Comparison of ENCODE assay signal across 31 mouse cellular contexts in the genomic region with DNA sequence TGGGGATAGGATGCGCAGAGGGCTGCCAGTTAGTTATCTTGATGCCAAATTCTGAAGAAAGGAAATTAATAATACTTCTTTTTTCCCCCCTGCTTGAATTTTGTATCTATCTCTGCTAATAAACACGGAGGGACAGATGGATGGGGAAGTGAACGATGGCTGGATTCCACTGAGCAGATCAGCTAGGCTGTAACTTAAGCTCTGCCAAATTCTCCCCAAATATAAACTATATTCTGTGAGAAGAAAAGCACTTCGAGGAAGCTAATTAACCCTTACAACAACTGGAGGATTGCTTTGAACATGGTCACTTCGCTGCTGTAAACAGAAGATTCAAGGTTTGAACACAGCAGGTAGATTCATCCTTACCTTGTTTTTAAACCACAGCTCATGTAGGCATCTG. TPM values are rescaled to one million over a fixed set of nuclear protein-coding genes. Genes with fewer than 3 reads are reported as not detected.
DNase-seq lines count a peak whose midpoint lies in the region; ATAC-seq and TF ChIP-seq lines count a peak whose summit lies in the region.
"Had no signal": no experiment of that assay in that cellular context is flagged by ENCODE, and none has a peak within 500 bp of the region (broad histone marks: within the 10 kb centered on the region; RNA-seq: fewer than 3 reads in every experiment).

No protein-coding gene starts in this region.

- H3K27me3 ChIP-seq in kidney, postnatal 0 days (ENCODE audit: insufficient read depth, low read length): no peaks in the 10 kb centered on the region
- H3K27me3 ChIP-seq in kidney, adult 2 months (replicated peaks; ENCODE audit: control insufficient read depth, insufficient read depth, low read length): peaks cover 3% of the 10 kb centered on the region
- H3K27me3 ChIP-seq in midbrain, embryonic 11.5 days (ENCODE audit: control insufficient read depth, insufficient read depth, low read length): peaks cover 63% of the 10 kb centered on the region
- peaks cover 62% of the 10 kb centered on the region for H3K27me3 ChIP-seq in midbrain, postnatal 0 days (ENCODE audit: insufficient read depth, low read length)
- peaks cover 35% of the 10 kb centered on the region for H3K27me3 ChIP-seq in intestine, postnatal 0 days (replicated peaks; ENCODE audit: control insufficient read depth, insufficient read depth, low read length)
- peaks cover 61% of the 10 kb centered on the region for H3K27me3 ChIP-seq in forebrain, embryonic 14.5 days (replicated peaks; ENCODE audit: control insufficient read depth, insufficient read depth, low read length)
- H3K27me3 ChIP-seq: CH12.LX had no signal

- no peaks in the 10 kb centered on the region for H3K4me1 ChIP-seq in kidney, postnatal 0 days (replicated peaks; ENCODE audit: insufficient read depth, low read length)
- H3K4me1 ChIP-seq in kidney, adult 2 months (ENCODE audit: control insufficient read depth, insufficient read depth, low read length): no peaks in the 10 kb centered on the region
- H3K4me1 ChIP-seq in midbrain, embryonic 11.5 days (ENCODE audit: control insufficient read depth, insufficient read depth, low read length): peaks cover 5% of the 10 kb centered on the region
- H3K4me1 ChIP-seq in midbrain, postnatal 0 days (ENCODE audit: insufficient read depth, low read length): no peaks in the 10 kb centered on the region
- H3K4me1 ChIP-seq in intestine, postnatal 0 days (replicated peaks; ENCODE audit: control insufficient read depth, insufficient read depth, low read length): 0 out of 2 replicates have a peak, but pooled peaks cover 2% of the 10 kb centered on the region
- no peaks in the 10 kb centered on the region for H3K4me1 ChIP-seq in forebrain, embryonic 14.5 days (ENCODE audit: control insufficient read depth, insufficient read depth, low read length)

- H3K27ac ChIP-seq in kidney, postnatal 0 days: peak overlapping the region; percentile 57
- H3K27ac ChIP-seq in kidney, adult 2 months (ENCODE audit: insufficient read depth, low read depth, low read length): no peak overlapping the region
- no peak overlapping the region for H3K27ac ChIP-seq in midbrain, embryonic 11.5 days (ENCODE audit: low read depth, low read length)
- H3K27ac ChIP-seq in midbrain, postnatal 0 days (ENCODE audit: low read depth, low read length): no peak overlapping the region
- no peak overlapping the region for H3K27ac ChIP-seq in intestine, postnatal 0 days (ENCODE audit: low read depth, low read length)
- no peak overlapping the region for H3K27ac ChIP-seq in forebrain, embryonic 14.5 days (ENCODE audit: low read depth, low read length)
- H3K27ac ChIP-seq: forebrain, embryonic 10.5 days; hindbrain, postnatal 0 days; layer of hippocampus, adult 2 months; limb, embryonic 13.5 days; liver, embryonic 14.5 days; midbrain, embryonic 15.5 days; neural tube, embryonic 13.5 days had no signal

- no peaks in the 10 kb centered on the region for H3K9me3 ChIP-seq in kidney, postnatal 0 days (replicated peaks; ENCODE audit: low read length)
- H3K9me3 ChIP-seq in midbrain, embryonic 11.5 days (ENCODE audit: control insufficient read depth, low read length): no peaks in the 10 kb centered on the region
- H3K9me3 ChIP-seq in midbrain, postnatal 0 days (ENCODE audit: low read length): no peaks in the 10 kb centered on the region
- H3K9me3 ChIP-seq in intestine, postnatal 0 days (ENCODE audit: control insufficient read depth): no peaks in the 10 kb centered on the region
- no peaks in the 10 kb centered on the region for H3K9me3 ChIP-seq in forebrain, embryonic 14.5 days (replicated peaks; ENCODE audit: control insufficient read depth, low read length)
- H3K9me3 ChIP-seq: forebrain, embryonic 10.5 days; G1E; heart, embryonic 12.5 days; limb, embryonic 13.5 days; midbrain, embryonic 15.5 days; neural tube, embryonic 13.5 days had no signal

- no peak overlapping the region for H3K9ac ChIP-seq in kidney, postnatal 0 days (ENCODE audit: low read depth, low read length)
- no peak overlapping the region for H3K9ac ChIP-seq in midbrain, embryonic 11.5 days (ENCODE audit: low read length)
- H3K9ac ChIP-seq in midbrain, postnatal 0 days (replicated peaks; ENCODE audit: low read length, poor library complexity, severe bottlenecking): no peak overlapping the region
- H3K9ac ChIP-seq in intestine, postnatal 0 days (ENCODE audit: low read depth, low read length): no peak overlapping the region
- no peak overlapping the region for H3K9ac ChIP-seq in forebrain, embryonic 14.5 days (ENCODE audit: low read length)
- H3K9ac ChIP-seq: forebrain, postnatal 0 days; heart, embryonic 12.5 days; limb, embryonic 13.5 days; liver, embryonic 14.5 days; midbrain, embryonic 15.5 days; neural tube, embryonic 13.5 days had no signal

- 13% methylated on average over 5 of the region's 5 CpGs for whole genome bisulfite sequencing in kidney, postnatal 0 days
- 41% methylated on average over 5 of the region's 5 CpGs for WGBS in kidney, adult 2 months
- WGBS in midbrain, embryonic 11.5 days: 9% methylated on average over 5 of the region's 5 CpGs
- WGBS in midbrain, postnatal 0 days: 10% methylated on average over 5 of the region's 5 CpGs
- 7% methylated on average over 5 of the region's 5 CpGs for WGBS in intestine, postnatal 0 days
- WGBS in forebrain, embryonic 14.5 days: 7% methylated on average over 5 of the region's 5 CpGs

- H3K36me3 ChIP-seq in kidney, postnatal 0 days (ENCODE audit: insufficient read depth, low read length): no peaks in the 10 kb centered on the region
- H3K36me3 ChIP-seq in kidney, adult 2 months (ENCODE audit: control insufficient read depth, insufficient read depth, low read length): no peaks in the 10 kb centered on the region
- H3K36me3 ChIP-seq in midbrain, embryonic 11.5 days (ENCODE audit: control insufficient read depth, insufficient read depth, low read length): no peaks in the 10 kb centered on the region
- no peaks in the 10 kb centered on the region for H3K36me3 ChIP-seq in midbrain, postnatal 0 days (ENCODE audit: insufficient read depth, low read length)
- H3K36me3 ChIP-seq in intestine, postnatal 0 days (ENCODE audit: control insufficient read depth, insufficient read depth): no peaks in the 10 kb centered on the region
- H3K36me3 ChIP-seq in forebrain, embryonic 14.5 days (ENCODE audit: control insufficient read depth, insufficient read depth, low read length): no peaks in the 10 kb centered on the region
- H3K36me3 ChIP-seq: forebrain, embryonic 10.5 days; G1E; heart, embryonic 12.5 days; limb, embryonic 13.5 days; midbrain, embryonic 15.5 days; neural tube, embryonic 13.5 days had no signal

- no peak for TF ChIP-seq POLR2A in kidney, adult 2 months (IDR thresholded peaks at IDR 0.05; ENCODE audit: low read depth, low read length)

- DNase-seq in kidney, postnatal 0 days (ENCODE audit: low spot score): peak; percentile 75
- DNase-seq in kidney, adult 2 months: no peak
- peak; percentile 87 for DNase-seq in midbrain, embryonic 11.5 days (ENCODE audit: low spot score, missing footprints)
- no peak for DNase-seq in midbrain, postnatal 0 days (ENCODE audit: low spot score)
- no peak for DNase-seq in forebrain, embryonic 14.5 days (ENCODE audit: low spot score)
- DNase-seq: adrenal gland, adult 2 months; B cell, adult 2 months; cerebellum, adult 18-20 months; cerebellum, postnatal 14 days; forebrain, postnatal 0 days; gastrocnemius, postnatal 14 days; kidney, postnatal 10 days; lung, postnatal 36 days; right cerebral cortex, adult 18-20 months had no signal

- no peak for TF ChIP-seq CTCF in kidney, postnatal 0 days (IDR thresholded peaks at IDR 0.05; ENCODE audit: low read depth)
- no peak for TF ChIP-seq CTCF in kidney, adult 2 months (conservative IDR thresholded peaks at IDR 0.05; ENCODE audit: insufficient read depth, insufficient read length, low read depth, low read length)
- TF ChIP-seq CTCF in midbrain, postnatal 0 days (IDR thresholded peaks at IDR 0.05): no peak
- TF ChIP-seq CTCF in intestine, postnatal 0 days (IDR thresholded peaks at IDR 0.05; ENCODE audit: low read depth): no peak

- H3K4me2 ChIP-seq in kidney, postnatal 0 days (ENCODE audit: low read length): peak overlapping the region; percentile 39
- H3K4me2 ChIP-seq in midbrain, embryonic 11.5 days: no peak overlapping the region
- H3K4me2 ChIP-seq in midbrain, postnatal 0 days (ENCODE audit: low read depth, low read length, poor library complexity, severe bottlenecking): no peak overlapping the region
- H3K4me2 ChIP-seq in intestine, postnatal 0 days (replicated peaks; ENCODE audit: low read depth): peak overlapping the region; percentile 28; the same call in 1 of the 2 replicates
- no peak overlapping the region for H3K4me2 ChIP-seq in forebrain, embryonic 14.5 days (ENCODE audit: low read length)
- H3K4me2 ChIP-seq: heart, embryonic 12.5 days; limb, embryonic 13.5 days; midbrain, embryonic 15.5 days; neural tube, embryonic 13.5 days had no signal

- H3K4me3 ChIP-seq in kidney, postnatal 0 days (replicated peaks; ENCODE audit: low read depth, low read length): no peak overlapping the region
- H3K4me3 ChIP-seq in kidney, adult 2 months (ENCODE audit: insufficient read depth, low read depth, low read length): no peak overlapping the region
- H3K4me3 ChIP-seq in midbrain, embryonic 11.5 days (ENCODE audit: low read depth, low read length): no peak overlapping the region
- H3K4me3 ChIP-seq in midbrain, postnatal 0 days (ENCODE audit: low read depth, low read length): no peak overlapping the region
- no peak overlapping the region for H3K4me3 ChIP-seq in intestine, postnatal 0 days (ENCODE audit: low read depth, low read length)
- H3K4me3 ChIP-seq in forebrain, embryonic 14.5 days (ENCODE audit: low read depth, low read length): no peak overlapping the region
- H3K4me3 ChIP-seq: forebrain, embryonic 10.5 days; heart, embryonic 12.5 days; layer of hippocampus, adult 2 months; limb, embryonic 13.5 days; midbrain, embryonic 15.5 days; myocyte; neural tube, embryonic 13.5 days had no signal

- ATAC-seq in kidney, postnatal 0 days (replicated peaks; ENCODE audit: low FRiP score, low read depth): no peak
- ATAC-seq in midbrain, embryonic 11.5 days (ENCODE audit: low FRiP score): no peak
- ATAC-seq in midbrain, postnatal 0 days (ENCODE audit: low FRiP score): no peak
- ATAC-seq in intestine, postnatal 0 days: no peak
- no peak for ATAC-seq in forebrain, embryonic 14.5 days
- ATAC-seq in activated CD4-positive, CD25-positive, alpha-beta regulatory T cell, adult 4 months: no peak
- ATAC-seq: forebrain, postnatal 0 days; hindbrain, postnatal 0 days; midbrain, embryonic 15.5 days; Patski had no signal

RNA-seq across cellular contexts. Expression of gene Tcf21, which starts 2.5 kb away (rescaled TPM):
- polyA plus RNA-seq in kidney, postnatal 0 days (2015; fragmentation: Nextera tagmentation; extraction: Ambion mirVana): 413 and 438 TPM in 2 replicates
- 124 and 141 TPM in 2 replicates for polyA plus RNA-seq in kidney, adult 2 months (2012; rRNA removed)
- 0.11 TPM in 1 of 2 replicates, not detected in the other for polyA plus RNA-seq in midbrain, embryonic 11.5 days (2014; fragmentation: Nextera tagmentation; extraction: Ambion mirVana)
- not detected in 2 replicates for total RNA-seq in midbrain, postnatal 0 days (2014; rRNA removed)
- not detected in 2 replicates for polyA plus RNA-seq in midbrain, postnatal 0 days (2015; fragmentation: Nextera tagmentation; extraction: Ambion mirVana)
- 66.4 and 70.2 TPM in 2 replicates for polyA plus RNA-seq in intestine, postnatal 0 days (2015; fragmentation: Nextera tagmentation; extraction: Ambion mirVana)
- polyA plus RNA-seq in forebrain, embryonic 14.5 days (2014; fragmentation: Nextera tagmentation; extraction: Ambion mirVana): 0.32 and 0.57 TPM in 2 replicates
- polyA plus RNA-seq in activated CD4-positive, CD25-positive, alpha-beta regulatory T cell, adult 4 months (2017; shearing (Covaris generic)): not detected
- total RNA-seq: CH12.LX; forebrain, postnatal 0 days; G1E; gastrocnemius, postnatal 14 days; layer of hippocampus, adult 2 months; layer of hippocampus, postnatal 25 days; left cerebral cortex, postnatal 25 days; megakaryocyte-erythroid progenitor cell, adult 5-6 weeks had no signal
- polyA plus RNA-seq: forebrain, embryonic 10.5 days; G1E; myocyte; Patski had no signal

Comparison
In these comparisons a context has a peak if more than half of its experiments do, and no peak if none do; other contexts are left out.
1. DNase-seq: peak in kidney, postnatal 0 days (single experiment) and midbrain, embryonic 11.5 days (single experiment); none in kidney, adult 2 months (single experiment), midbrain, postnatal 0 days (single experiment) and forebrain, embryonic 14.5 days (single experiment).
2. H3K4me2 ChIP-seq: peak in kidney, postnatal 0 days (single experiment) and intestine, postnatal 0 days (single experiment); none in midbrain, embryonic 11.5 days (single experiment), midbrain, postnatal 0 days (single experiment) and forebrain, embryonic 14.5 days (single experiment).
3. RNA of gene Tcf21, which starts 2.5 kb away (polyA plus RNA-seq): 413 to 438 TPM in kidney, postnatal 0 days, 124 to 141 TPM in kidney, adult 2 months and 66.4 to 70.2 TPM in intestine, postnatal 0 days; 0.32 to 0.57 TPM in forebrain, embryonic 14.5 days, not detected in activated CD4-positive, CD25-positive, alpha-beta regulatory T cell, adult 4 months, 0.11 TPM in midbrain, embryonic 11.5 days and not detected in midbrain, postnatal 0 days; every median in the first group is over 10 times any median in the second.